Mouse (Mus musculus) embryonic fibroblast, embryonic 13.5 days (primary cell): Measurements from ENCODE around the gene Kcnt1.

Experiments used
- CTCF ChIP-seq: IDR thresholded peaks from 2 replicates; pipeline ENCODE4 v1.5.1; 2011; ENCODE audit warnings: mild to moderate bottlenecking, control low read depth, low read length, moderate library complexity, borderline replicate concordance; ENCODE audit not compliant: insufficient read depth
- POLR2A ChIP-seq: IDR thresholded peaks from 2 replicates; pipeline ENCODE4 v1.6.1; 2011; ENCODE audit warnings: low read depth, mild to moderate bottlenecking, control low read depth, low read length, moderate library complexity

- TF ChIP-seq CTCF = no peak
- no peak for TF ChIP-seq POLR2A
These were observed 17.0 kb upstream of the Kcnt1 start for GRCm38 (mm10) chr2:25846516-25846915.
